Mouse (Mus musculus) lung, postnatal 36 days (tissue): ENCODE measurements around the gene Med16.
"Not testable (repeated sequence)": the region's sequence is repeated elsewhere in the genome, so short reads cannot be mapped to it uniquely, and the experiment has no call there.

Experiments
- DNase-seq: peaks from one replicate; pipeline ENCODE4 v3.0.0; 2022; ENCODE audit warnings: mixed read lengths

The Med16 gene

GRCm38 (mm10) chr10:79916808-79917531 lies 8.2 kb upstream of the Med16 start, which contains the start of gene Kiss1r:
Gene Kiss1r, plus strand, starts transcription at chr10:79916971.
- peak; percentile 94 for DNase-seq

DNA sequence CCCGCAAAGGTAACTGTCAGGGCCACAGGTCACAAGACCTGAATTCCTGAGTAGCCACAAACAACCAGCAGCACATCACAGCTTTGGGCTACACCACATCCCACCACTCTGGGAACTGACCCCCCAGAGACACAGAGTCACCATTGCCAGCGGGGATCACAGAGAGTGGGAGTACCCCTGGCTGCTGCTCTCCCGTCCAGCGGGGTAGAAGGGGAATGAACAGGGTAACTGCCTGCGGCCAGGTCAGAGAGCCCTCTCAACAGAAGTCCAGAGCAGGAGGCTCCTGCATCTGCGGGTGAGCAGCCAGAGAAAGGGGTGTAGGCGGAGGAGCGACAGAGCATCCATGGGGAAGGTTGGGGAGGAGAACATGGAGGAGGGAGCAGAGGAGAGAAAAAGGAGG lies 7.4 kb upstream of the Med16 start:
- DNase-seq, result no peak

GRCm38 (mm10) chr10:79914948-79915596 lies 6.3 kb upstream of the Med16 start:
- peak; percentile 72 for DNase-seq

DNA sequence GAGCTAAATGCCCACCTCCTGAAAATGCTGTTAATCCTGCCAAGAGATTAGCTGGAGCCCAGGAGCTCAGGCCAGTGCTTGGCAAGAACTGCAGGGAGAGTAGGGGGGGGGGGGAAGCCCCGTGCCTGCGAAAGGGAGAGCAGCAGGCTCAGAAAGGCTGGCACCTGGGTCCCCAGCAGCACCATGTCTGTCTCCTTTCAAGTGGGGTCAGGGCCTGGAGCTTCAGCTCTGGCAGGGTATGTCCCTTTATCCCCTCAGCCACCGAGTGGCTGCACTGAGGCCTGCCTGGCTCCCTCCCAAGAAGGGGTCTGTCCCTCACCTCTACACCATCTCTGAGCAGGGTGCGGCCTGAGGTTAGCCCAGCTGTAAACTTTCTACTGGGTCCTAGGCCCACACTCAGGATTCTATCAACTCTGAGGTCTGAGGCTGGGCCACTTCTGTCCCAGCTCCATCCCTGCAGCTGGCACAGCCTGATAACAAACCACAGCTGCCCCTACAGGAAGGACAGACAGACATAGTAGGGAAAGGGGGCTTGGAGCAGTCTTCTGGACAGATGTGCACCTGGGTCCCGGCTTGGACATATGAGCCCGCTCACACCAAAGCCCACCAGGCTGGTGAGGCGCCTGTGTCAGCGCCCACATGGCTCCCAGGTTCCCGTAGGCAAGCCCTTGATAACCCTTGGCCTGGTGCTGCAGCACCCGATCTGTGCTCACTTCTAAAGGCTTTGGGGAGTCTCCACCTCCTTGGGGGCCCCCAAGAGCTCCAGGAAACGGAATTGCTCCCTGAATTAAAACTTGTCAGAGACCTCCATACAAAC lies 5.6 kb upstream of the Med16 start:
- DNase-seq, result no peak

- no peak for DNase-seq
Observed at GRCm38 (mm10) chr10:79912412-79912811, 3.7 kb upstream of the Med16 start.

DNA sequence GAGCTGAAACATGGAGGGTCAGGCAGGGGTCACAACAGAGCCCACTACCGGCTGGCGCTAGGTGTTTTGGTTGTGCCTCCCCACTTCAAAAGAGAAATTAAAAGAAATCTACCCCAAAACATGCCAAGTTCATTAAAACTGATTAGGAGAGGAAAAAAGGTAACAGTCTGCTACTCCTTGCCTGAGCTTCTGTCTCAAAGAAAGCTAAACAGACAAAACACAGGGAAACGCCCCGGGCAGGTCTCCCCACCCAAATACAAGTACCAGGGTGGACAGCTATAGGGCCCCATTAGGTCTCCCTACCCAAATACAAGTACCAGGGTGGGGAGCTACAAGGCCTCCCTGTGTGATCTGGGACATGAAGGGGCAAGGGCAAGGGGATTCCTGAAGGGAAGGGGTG lies 1.8 kb upstream of the Med16 start, which contains the start of gene Gm26602:
Gene Gm26602, plus strand, starts transcription at position 301 of the 400 bp plus-strand sequence.
- no peak for DNase-seq

GRCm38 (mm10) chr10:79909092-79909922 lies 584 bp upstream of the Med16 start:
- peak; percentile 52 for DNase-seq

GRCm38 (mm10) chr10:79907415-79907814 lies 1.3 kb downstream of the Med16 start:
- no peak for DNase-seq

DNA sequence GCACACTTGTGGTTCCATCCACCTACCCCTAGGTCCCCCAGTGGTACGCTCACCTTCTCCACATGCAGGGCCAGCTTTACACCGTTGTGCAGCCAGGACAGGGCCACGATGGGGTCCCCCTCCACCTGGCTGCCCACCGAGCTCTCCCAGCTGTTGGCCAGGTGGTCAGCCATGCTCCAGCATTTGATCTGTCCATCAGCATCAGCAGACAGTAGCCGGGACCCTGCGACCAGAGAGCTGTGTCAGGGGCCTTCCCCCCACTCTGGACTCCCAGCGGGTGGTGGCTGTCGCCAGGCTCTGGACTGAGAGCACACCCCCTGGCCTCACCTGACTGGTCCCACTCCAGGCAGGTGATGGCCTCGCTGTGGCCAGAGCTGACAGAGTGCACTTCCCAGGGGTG lies 2.0 kb downstream of the Med16 start:
- no peak for DNase-seq

GRCm38 (mm10) chr10:79900951-79901410 lies 7.7 kb downstream of the Med16 start:
- DNase-seq, result no peak

DNA sequence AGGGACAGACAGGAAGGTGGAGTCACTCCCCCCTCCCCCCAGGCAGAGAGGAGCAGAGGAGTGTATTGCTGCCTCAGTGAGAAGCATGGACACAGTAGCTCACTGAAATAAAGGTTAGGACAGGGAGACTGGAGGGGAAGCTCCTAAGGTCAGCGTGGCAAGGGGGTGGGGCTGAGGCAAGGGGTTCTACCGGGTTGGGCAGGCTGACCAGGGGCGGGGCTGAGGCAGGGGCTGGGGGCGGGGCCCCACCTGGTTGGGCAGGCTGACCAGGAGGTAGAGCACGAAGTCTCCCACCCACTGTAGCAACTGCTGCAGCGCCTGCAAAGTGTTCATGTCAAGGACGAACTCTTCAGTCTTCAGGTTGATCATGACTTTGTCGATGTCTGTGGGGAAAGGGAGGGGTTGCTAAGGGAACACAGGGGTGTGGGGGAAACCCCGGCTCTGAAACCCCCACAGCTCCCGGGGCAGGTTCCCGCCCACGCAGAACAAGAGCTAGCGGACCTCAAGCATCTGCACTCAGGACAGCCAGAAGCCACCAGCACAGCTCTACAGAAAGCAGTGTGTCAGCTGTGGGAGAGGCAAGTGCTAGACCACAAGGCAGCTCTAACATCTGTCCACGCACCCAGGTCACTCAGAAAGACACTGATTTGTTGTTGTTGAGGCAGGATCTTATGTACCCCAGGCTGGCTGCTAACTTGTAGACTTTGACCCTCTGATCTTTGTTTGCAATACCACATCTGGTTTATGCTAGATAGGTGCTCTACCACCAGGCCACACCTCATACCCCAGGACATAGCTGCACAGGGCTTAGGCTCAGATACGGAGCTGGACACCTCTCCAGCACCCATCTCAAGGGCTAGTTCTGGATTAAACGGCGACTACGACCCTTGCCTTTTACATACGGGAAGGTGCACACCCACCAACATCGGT lies 11.1 kb downstream of the Med16 start:
- DNase-seq, result no peak

GRCm38 (mm10) chr10:79896814-79897213 lies 11.9 kb downstream of the Med16 start:
- DNase-seq, result peak; percentile 70

- DNase-seq, result peak; percentile 35
Observed at GRCm38 (mm10) chr10:79896306-79896705, 12.4 kb downstream of the Med16 start.

DNA sequence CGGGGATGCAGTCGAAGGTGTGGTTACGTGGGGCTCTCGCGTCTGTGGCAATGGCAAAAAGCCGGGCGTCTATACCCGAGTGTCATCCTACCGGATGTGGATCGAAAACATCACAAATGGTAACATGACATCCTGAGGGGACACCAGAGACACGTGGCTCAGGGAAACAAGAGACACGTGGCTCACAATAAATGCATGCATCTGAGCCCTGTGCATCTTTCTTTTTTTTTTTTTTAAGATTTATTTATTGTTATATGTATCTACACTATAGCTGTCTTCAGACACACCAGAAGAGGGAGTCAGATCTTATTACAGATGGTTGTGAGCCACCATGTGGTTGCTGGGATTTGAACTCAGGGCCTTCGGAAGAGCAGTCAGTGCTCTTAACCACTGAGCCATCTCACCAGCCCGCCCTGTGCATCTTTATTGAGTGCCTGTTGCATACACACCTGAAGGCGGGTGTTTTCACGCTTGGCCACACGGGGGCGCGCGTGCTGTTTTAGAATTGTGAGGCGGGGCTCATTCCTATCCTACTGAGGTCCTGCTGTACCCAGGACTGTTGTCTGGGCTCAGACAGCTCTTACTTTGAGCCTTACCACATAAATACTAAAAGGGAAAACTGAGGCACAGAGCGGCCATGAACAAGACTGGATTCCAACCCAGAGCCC lies 16.1 kb downstream of the Med16 start:
- peak; percentile 90 for DNase-seq

DNA sequence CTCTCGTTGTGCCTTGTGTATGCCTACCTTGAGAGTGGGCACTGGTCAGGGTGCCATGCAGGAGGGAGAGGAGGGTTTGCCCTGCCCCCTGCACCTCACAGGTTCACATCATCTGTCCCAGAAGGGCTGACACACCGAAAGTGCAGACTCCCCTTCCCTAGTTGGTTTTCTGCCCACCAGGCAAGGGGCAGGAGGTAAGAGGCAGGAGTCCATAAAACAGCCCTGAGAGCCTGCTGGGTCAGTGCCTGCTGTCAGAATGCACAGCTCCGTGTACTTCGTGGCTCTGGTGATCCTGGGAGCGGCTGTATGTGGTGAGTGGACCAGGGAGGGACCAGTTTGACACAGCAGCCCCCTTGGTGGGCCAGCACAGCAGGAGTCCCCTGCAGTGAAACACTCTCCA lies 18.1 kb downstream of the Med16 start, which contains the start of gene Cfd:
Gene Cfd, plus strand, starts transcription at position 184 of the 400 bp plus-strand sequence.
- DNase-seq, result no peak

DNA sequence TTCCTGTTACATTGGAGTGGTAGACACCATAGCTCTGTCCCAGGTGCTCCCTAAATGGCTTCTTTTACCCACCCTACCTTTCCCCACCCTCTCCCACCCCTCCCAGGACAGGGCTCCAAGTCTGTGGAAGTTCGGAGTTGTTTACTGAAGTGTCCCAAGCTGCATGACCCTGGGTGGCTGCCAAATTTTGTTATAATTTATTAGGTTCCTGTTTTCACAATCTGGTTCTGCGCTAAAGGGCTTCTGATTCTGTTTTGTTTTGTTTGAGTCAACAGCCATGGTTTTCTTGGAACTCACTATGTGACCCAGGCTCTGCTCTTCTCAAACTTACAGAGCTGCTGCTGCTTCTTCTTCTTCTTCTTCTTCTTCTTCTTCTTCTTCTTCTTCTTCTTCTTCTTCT lies 19.3 kb downstream of the Med16 start:
- DNase-seq, result peak; percentile 67

DNA sequence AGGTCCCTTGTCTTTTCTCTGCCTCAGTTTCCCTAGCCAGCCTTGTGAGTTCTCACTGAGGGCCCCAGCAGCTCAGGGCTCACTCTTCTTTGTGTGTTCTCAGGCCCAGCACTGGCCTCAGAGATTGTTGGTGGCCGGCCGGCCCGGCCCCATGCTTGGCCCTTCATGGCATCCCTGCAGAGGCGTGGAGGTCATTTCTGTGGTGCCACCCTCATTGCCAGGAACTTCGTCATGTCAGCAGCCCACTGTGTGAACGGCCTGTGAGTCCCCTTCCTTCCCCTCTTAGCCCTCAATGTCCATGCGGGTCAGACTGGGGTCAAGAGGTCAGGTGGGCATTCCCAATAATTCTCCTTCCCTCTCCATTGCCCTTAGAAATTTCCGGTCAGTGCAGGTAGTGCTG lies 22.1 kb downstream of the Med16 start:
- DNase-seq, result no peak

DNA sequence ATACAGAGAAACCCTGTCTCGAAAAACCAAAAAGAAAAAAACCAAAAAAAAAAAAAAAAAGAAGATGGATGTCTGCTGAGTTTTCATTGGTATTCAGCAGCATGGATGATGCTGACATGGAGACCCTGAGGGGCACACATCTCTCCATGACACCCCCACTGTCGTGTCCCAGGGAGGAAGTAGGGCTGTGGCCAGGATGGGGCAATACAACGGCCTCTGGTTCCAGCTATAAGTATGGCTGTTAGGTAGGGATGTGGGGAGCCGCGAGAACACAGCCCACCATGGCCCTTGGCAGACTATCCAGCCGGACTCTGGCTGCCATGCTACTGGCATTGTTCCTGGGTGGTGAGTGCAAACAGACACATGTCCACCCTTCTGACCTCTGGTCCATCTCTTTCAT lies 22.7 kb downstream of the Med16 start, which contains the start of gene Elane:
Gene Elane, plus strand, starts transcription at position 194 of the 400 bp plus-strand sequence.
- DNase-seq, result no peak

- DNase-seq, result not testable (repeated sequence)
Observed at GRCm38 (mm10) chr10:79884938-79885337, 23.8 kb downstream of the Med16 start.

GRCm38 (mm10) chr10:79884446-79884845 lies 24.3 kb downstream of the Med16 start:
- DNase-seq, result peak; percentile 75
